Comparison of ENCODE assay signal across 8 mouse cellular contexts in the genomic region with DNA sequence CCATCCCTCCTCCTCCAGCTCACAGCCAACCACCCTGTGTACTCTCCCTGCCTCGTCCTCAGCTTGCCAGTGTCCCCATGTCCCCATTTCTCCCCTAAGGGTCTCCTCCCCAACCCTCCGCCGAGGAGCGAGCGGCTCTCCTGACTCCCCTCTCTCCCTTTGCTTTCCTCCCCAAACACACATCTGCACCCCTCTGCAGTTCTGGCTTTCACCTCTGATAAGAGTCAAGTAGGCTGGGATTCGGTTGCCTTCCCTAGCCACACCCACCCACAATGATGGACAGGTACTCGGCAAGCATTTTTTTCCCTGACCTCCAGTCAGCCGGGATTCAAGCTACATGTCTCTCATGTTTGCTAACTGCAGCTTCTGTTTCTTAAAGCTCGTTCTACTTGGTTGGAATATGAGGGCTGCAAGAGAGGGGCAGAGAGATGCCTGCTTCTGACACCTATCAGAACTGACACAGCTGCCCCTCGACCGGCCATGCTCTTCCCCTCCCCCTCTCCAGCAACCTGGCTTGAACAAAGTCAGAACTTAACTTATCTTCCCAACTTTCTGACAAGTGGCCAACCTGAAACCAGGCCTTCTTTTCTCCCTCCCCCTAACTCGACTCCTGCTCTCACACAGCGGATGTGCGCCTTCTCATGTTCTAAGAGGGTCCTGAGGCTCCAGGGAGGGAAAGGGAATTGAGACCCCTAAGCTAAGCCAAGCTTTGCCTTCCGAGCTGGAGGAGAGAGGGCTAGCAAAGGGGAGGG. TPM values are rescaled to one million over a fixed set of nuclear protein-coding genes. Genes with fewer than 3 reads are reported as not detected.
A peak's percentile ranks its signal among the peaks of the same experiment; 100 is the strongest.
DNase-seq lines count a peak whose midpoint lies in the region; ATAC-seq lines count a peak whose summit lies in the region.

No protein-coding gene starts in this region.

- ATAC-seq in frontal cortex, adult (ENCODE audit: low TSS enrichment): peak; percentile 24; the same call in 1 of the 2 replicates
- ATAC-seq in heart, embryonic 13.5 days (ENCODE audit: extremely low read depth, insufficient number of reproducible peaks, low FRiP score, low TSS enrichment): no peak
- peak; percentile 25; the same call in 1 of the 2 replicates for ATAC-seq in liver, embryonic 12.5 days
- no peak for ATAC-seq in neural tube, embryonic 15.5 days (ENCODE audit: low FRiP score)

- H3K4me1 ChIP-seq in heart, embryonic 13.5 days: peaks cover 65% of the 10 kb centered on the region
- H3K4me1 ChIP-seq in liver, embryonic 12.5 days: peaks cover 61% of the 10 kb centered on the region
- H3K4me1 ChIP-seq in neural tube, embryonic 15.5 days: peaks cover 73% of the 10 kb centered on the region

- H3K27ac ChIP-seq in heart, embryonic 13.5 days (replicated peaks): peak overlapping the region; percentile 94
- H3K27ac ChIP-seq in liver, embryonic 12.5 days: no peak overlapping the region
- H3K27ac ChIP-seq in neural tube, embryonic 15.5 days (replicated peaks): peak overlapping the region; percentile 85

- under 1% methylated on average over 15 of the region's 15 CpGs for WGBS in heart, embryonic 13.5 days
- WGBS in liver, embryonic 12.5 days (ENCODE audit: insufficient replicate concordance): 7% methylated on average over 15 of the region's 15 CpGs
- WGBS in neural tube, embryonic 15.5 days: 3% methylated on average over 15 of the region's 15 CpGs

- peak overlapping the region; percentile 80 for H3K4me2 ChIP-seq in heart, embryonic 13.5 days
- H3K4me2 ChIP-seq in liver, embryonic 12.5 days: peak overlapping the region; percentile 71
- H3K4me2 ChIP-seq in neural tube, embryonic 15.5 days: peak overlapping the region; percentile 73

- H3K4me3 ChIP-seq in heart, embryonic 13.5 days: peak overlapping the region; percentile 81
- peak overlapping the region; percentile 55 for H3K4me3 ChIP-seq in liver, embryonic 12.5 days
- H3K4me3 ChIP-seq in neural tube, embryonic 15.5 days (replicated peaks): peak overlapping the region; percentile 63

- H3K27me3 ChIP-seq in heart, embryonic 13.5 days (replicated peaks): no peaks in the 10 kb centered on the region
- peaks cover 63% of the 10 kb centered on the region for H3K27me3 ChIP-seq in liver, embryonic 12.5 days (replicated peaks)
- 0 out of 2 replicates have a peak, but pooled peaks cover 5% of the 10 kb centered on the region for H3K27me3 ChIP-seq in neural tube, embryonic 15.5 days (replicated peaks)

- H3K9me3 ChIP-seq in heart, embryonic 13.5 days: no peaks in the 10 kb centered on the region
- no peaks in the 10 kb centered on the region for H3K9me3 ChIP-seq in liver, embryonic 12.5 days (replicated peaks)
- no peaks in the 10 kb centered on the region for H3K9me3 ChIP-seq in neural tube, embryonic 15.5 days (replicated peaks)

- no peak for DNase-seq in frontal cortex, postnatal 36 days (ENCODE audit: low spot score in 2 of 2)
- peak; percentile 76 for DNase-seq in adipocyte (ENCODE audit: low spot score)
- no peak for DNase-seq in spleen, adult 12 weeks (ENCODE audit: low spot score)
- DNase-seq in urinary bladder, postnatal 10 days (ENCODE audit: low spot score): no peak

- peaks cover 3% of the 10 kb centered on the region; the same call in 1 of the 2 replicates for H3K36me3 ChIP-seq in heart, embryonic 13.5 days
- H3K36me3 ChIP-seq in liver, embryonic 12.5 days: no peaks in the 10 kb centered on the region
- H3K36me3 ChIP-seq in neural tube, embryonic 15.5 days: no peaks in the 10 kb centered on the region

- peak overlapping the region; percentile 93 for H3K9ac ChIP-seq in heart, embryonic 13.5 days
- 0 out of 2 replicates have a peak overlapping the region, but pooled peaks have one; percentile 39 for H3K9ac ChIP-seq in liver, embryonic 12.5 days
- H3K9ac ChIP-seq in neural tube, embryonic 15.5 days (replicated peaks): peak overlapping the region; percentile 59

RNA-seq across cellular contexts. Expression of gene Kirrel, which starts 2.0 kb away (rescaled TPM):
- polyA plus RNA-seq in heart, embryonic 13.5 days (2015; fragmentation: Nextera tagmentation; extraction: Ambion mirVana): 14.7 and 15.4 TPM in 2 replicates
- polyA plus RNA-seq in liver, embryonic 12.5 days (2016; fragmentation: Nextera tagmentation; extraction: Ambion mirVana): 2.4 and 2.7 TPM in 2 replicates
- 5.9 and 8.0 TPM in 2 replicates for polyA plus RNA-seq in neural tube, embryonic 15.5 days (2015; fragmentation: Nextera tagmentation; extraction: Ambion mirVana)

Comparison
In these comparisons a context has a peak if more than half of its experiments do, and no peak if none do; other contexts are left out.
1. ATAC-seq: peak in frontal cortex, adult (single experiment) and liver, embryonic 12.5 days (single experiment); none in heart, embryonic 13.5 days (single experiment) and neural tube, embryonic 15.5 days (single experiment).
2. H3K9ac ChIP-seq: peak in every context shown above with its lines; median percentile 93 in heart, embryonic 13.5 days; 59 in neural tube, embryonic 15.5 days; 39 in liver, embryonic 12.5 days.
3. Peak in every context shown above with its lines, with median percentiles within 50 percentile points of each other: H3K4me2 ChIP-seq and H3K4me3 ChIP-seq.